Mouse (Mus musculus): Measurements from ENCODE around the gene Trp53rka. TPM values are rescaled to one million over a fixed set of nuclear protein-coding genes. Genes with fewer than 3 reads are reported as not detected.

The Trp53rka gene
- total RNA-seq (2014; rRNA removed) (39.7 and 41.2 TPM in 2 replicates), polyA plus RNA-seq (2015; fragmentation: Nextera tagmentation; extraction: Ambion mirVana) (35.0 and 35.7 TPM in 2 replicates)

DNA sequence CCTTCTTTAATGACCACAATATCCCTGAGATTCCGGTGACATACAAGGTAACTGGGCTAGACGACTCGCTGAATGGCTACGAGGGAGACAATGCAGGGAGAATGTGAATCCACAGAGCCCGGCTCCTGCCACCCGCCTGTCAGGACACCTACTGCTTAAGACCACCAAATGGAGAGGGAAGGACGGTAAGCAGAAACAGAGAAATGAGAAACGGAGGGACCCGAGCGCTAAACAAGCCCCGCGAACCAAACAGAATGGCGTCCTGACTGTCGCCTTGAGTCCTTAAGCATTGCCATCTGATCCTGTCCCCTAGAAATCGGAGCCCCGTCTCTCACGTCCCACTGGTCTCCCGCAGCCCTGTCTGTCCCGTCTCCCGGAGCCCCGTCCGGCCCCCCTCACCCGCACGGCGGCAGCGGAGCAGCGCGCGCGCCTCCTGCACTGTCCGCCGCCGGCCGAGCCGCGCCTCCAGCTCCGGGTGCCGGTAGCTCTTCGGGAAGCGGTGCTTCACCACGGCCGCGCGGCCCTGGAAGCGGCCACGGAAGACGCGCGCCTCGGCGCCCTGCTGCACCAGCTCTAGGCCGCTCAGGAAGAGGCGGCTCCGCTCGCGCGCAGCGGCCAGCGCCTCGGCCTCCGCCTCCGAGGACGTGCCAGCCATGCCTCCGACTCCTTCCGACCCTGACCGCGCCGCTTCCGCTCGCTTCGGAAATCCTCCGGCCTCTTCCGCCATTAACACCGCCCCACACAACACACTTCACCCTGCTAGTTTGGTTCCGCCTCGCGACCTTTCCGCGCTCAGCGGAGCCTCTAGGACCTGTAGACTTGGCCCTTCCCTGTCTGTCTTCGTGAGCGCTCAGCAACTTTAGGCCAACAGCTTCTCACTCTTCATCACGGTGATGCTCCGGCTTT is at the start of gene Trp53rka:
Gene Trp53rka, minus strand, starts transcription at position 677 of the 906 bp plus-strand sequence.
- peak; percentile 90 for ATAC-seq
- DNase-seq (ENCODE audit: low spot score): peak; percentile 90
- Histone ChIP-seq H3K9me3 (ENCODE audit: low read length) (no peaks in the 10 kb centered on the region), H3K4me2 (ENCODE audit: low read depth, low read length) (peak within 1 kb of the TSS; percentile 87), H3K4me3 (ENCODE audit: low read length) (peak within 1 kb of the TSS; percentile 67), H3K27ac (peak within 1 kb of the TSS; percentile 89), H3K36me3 (ENCODE audit: insufficient read depth, low read length) (peaks cover 19% of the 10 kb centered on the region; the same call in 1 of the 2 replicates), H3K4me1 (ENCODE audit: insufficient read depth, low read length) (peaks cover 3% of the 10 kb centered on the region; the same call in 1 of the 2 replicates), H3K9ac (replicated peaks; ENCODE audit: low read length) (peak within 1 kb of the TSS; percentile 83), H3K27me3 (ENCODE audit: insufficient read depth, low read length) (no peaks in the 10 kb centered on the region)
- WGBS: under 1% methylated on average over 66 of the region's 84 CpGs
- TF ChIP-seq CTCF (IDR thresholded peaks at IDR 0.05; ENCODE audit: low read depth): no peak

DNA sequence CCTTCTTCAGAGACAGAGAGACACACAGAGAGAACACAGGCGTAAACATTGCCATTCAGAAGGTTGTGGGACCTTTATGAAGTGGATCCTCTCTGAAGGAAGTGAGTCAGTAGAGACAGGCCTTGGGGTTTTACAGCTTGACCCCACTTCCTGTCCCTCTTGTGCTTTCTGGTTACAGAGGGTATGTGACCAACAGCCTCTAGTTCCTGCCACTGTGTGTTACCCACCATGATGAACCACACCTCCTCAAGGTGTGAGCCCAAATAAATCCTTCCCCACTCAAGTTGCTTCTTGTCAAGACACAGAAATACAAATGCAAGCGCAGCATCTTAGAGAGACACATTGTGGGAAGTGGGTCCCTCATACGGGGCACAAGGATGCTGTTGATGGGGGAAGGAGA is 47.9 kb upstream of the Trp53rka start:
- Histone ChIP-seq H3K9me3 (ENCODE audit: low read length) (no peaks in the 10 kb centered on the region), H3K4me1 (ENCODE audit: insufficient read depth, low read length) (no peaks in the 10 kb centered on the region), H3K4me3 (ENCODE audit: low read length) (no peak overlapping the region), H3K27ac (no peak overlapping the region), H3K36me3 (ENCODE audit: insufficient read depth, low read length) (no peaks in the 10 kb centered on the region), H3K27me3 (ENCODE audit: insufficient read depth, low read length) (no peaks in the 10 kb centered on the region), H3K4me2 (ENCODE audit: low read depth, low read length) (no peak overlapping the region), H3K9ac (replicated peaks; ENCODE audit: low read length) (no peak overlapping the region)
- WGBS: 91% methylated on average over 3 of the region's 3 CpGs
- no peak for TF ChIP-seq CTCF (IDR thresholded peaks at IDR 0.05; ENCODE audit: low read depth)
- no peak for ATAC-seq
- DNase-seq (ENCODE audit: low spot score): no peak

DNA sequence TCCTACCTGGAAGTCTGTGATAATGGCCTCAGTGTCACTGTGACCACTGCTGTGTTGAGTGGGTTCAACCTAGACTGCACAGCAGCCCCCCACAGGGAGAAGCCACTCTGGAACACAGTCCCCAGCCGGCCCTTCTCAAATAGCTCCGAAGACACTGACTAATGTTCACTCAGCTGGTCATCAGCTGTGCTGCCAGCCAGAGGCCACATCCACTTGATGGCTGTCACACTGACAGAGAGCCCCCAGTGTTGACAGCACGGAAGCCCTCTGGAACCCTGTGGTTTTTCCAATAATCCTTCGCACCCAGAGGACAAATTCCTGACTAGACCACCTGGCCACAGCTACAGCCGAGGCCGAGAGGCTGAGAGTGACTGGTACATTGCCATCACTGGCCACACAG is 40.7 kb upstream of the Trp53rka start:
- H3K4me3 ChIP-seq (ENCODE audit: low read length): no peak overlapping the region
- H3K9me3 ChIP-seq (ENCODE audit: low read length): no peaks in the 10 kb centered on the region
- no peak overlapping the region for H3K27ac ChIP-seq
- H3K36me3 ChIP-seq (ENCODE audit: insufficient read depth, low read length): no peaks in the 10 kb centered on the region
- no peak for TF ChIP-seq CTCF (IDR thresholded peaks at IDR 0.05; ENCODE audit: low read depth)
- ATAC-seq (no peak), DNase-seq (ENCODE audit: low spot score) (no peak)
- H3K4me1 ChIP-seq (ENCODE audit: insufficient read depth, low read length): no peaks in the 10 kb centered on the region
- H3K4me2 ChIP-seq (ENCODE audit: low read depth, low read length): no peak overlapping the region
- 33% methylated on average over 6 of the region's 6 CpGs for WGBS
- H3K9ac ChIP-seq (replicated peaks; ENCODE audit: low read length): no peak overlapping the region
- H3K27me3 ChIP-seq (ENCODE audit: insufficient read depth, low read length): no peaks in the 10 kb centered on the region

DNA sequence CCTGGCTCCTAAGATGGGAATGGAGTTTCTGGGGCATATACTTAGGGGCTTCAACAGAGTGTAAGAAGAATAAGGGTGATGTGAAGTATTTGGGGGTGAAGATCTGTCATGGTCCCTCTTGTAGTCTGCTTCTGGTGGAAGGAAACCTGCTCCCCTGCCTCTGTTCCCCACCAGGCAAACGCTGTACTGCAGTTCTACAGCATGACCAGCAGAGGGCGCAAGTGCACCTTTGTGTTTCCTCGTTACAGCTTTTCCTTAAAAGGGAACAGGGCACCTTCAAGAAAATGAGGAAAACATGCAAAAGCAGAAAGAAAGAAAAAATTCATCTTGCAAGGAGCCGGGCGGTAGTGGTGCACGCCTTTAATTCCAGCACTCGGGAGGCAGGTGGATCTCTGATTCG is 36.0 kb upstream of the Trp53rka start:
- H3K4me2 ChIP-seq (ENCODE audit: low read depth, low read length): no peak overlapping the region
- H3K4me1 ChIP-seq (ENCODE audit: insufficient read depth, low read length): no peaks in the 10 kb centered on the region
- no peak for ATAC-seq
- 16% methylated on average over 8 of the region's 8 CpGs for WGBS
- H3K27me3 ChIP-seq (ENCODE audit: insufficient read depth, low read length): no peaks in the 10 kb centered on the region
- no peak overlapping the region for H3K9ac ChIP-seq (replicated peaks; ENCODE audit: low read length)
- H3K4me3 ChIP-seq (ENCODE audit: low read length): no peak overlapping the region
- H3K36me3 ChIP-seq (ENCODE audit: insufficient read depth, low read length): no peaks in the 10 kb centered on the region
- H3K27ac ChIP-seq: no peak overlapping the region
- DNase-seq (ENCODE audit: low spot score): peak; percentile 83
- TF ChIP-seq CTCF (IDR thresholded peaks at IDR 0.05; ENCODE audit: low read depth): peak; percentile 100
- H3K9me3 ChIP-seq (ENCODE audit: low read length): no peaks in the 10 kb centered on the region

DNA sequence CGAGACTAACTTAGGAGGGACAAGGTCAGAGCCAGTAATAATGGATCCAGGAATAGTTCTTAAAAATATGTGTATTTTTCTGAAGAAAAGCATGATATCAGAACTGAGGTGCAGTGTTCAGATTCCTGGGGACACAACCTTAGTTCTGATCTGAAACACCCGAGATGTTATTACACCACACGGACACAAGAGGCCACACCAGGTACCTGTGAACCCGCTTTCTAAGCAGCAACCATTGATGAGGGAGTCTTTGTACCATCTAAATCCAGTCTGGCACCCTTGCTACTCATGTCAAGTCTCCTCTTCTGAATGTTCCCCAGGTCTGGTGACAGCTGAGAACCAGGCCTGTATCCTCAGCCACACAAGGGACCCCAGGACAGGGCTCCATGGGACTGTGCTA is 32.5 kb upstream of the Trp53rka start:
- Histone ChIP-seq H3K27me3 (ENCODE audit: insufficient read depth, low read length) (no peaks in the 10 kb centered on the region), H3K9ac (replicated peaks; ENCODE audit: low read length) (no peak overlapping the region), H3K27ac (no peak overlapping the region), H3K4me2 (ENCODE audit: low read depth, low read length) (no peak overlapping the region), H3K4me3 (ENCODE audit: low read length) (no peak overlapping the region), H3K36me3 (ENCODE audit: insufficient read depth, low read length) (no peaks in the 10 kb centered on the region), H3K9me3 (ENCODE audit: low read length) (no peaks in the 10 kb centered on the region), H3K4me1 (ENCODE audit: insufficient read depth, low read length) (no peaks in the 10 kb centered on the region)
- ATAC-seq: no peak
- peak; percentile 47 for DNase-seq (ENCODE audit: low spot score)
- peak; percentile 57 for TF ChIP-seq CTCF (IDR thresholded peaks at IDR 0.05; ENCODE audit: low read depth)
- 55% methylated on average over 4 of the region's 4 CpGs for WGBS

DNA sequence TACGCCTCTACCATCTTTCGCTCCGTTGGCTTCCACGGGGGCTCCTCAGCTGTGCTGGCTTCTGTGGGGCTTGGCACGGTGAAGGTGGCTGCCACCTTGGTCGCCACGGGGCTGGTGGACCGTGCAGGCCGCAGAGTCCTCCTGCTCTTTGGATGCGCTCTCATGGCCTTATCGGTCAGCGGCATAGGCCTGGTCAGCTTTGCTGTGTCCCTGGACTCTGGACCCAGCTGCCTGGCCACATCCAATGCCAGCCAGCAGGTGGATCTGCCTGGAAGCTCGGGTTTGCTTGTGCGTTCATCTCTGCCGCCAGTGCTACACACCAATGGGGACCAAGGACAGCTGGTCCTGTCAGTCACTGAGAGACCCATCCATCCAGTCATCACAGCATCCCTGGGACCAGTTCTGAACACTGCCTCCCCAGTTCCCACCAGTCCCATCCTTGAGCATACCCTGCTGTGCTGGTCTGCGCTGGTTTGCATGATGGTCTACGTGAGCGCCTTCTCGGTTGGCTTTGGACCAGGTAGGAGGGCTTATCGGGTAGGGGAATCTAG is 22.1 kb upstream of the Trp53rka start:
- ATAC-seq (no peak), DNase-seq (ENCODE audit: low spot score) (no peak)
- H3K27me3 ChIP-seq (ENCODE audit: insufficient read depth, low read length): no peaks in the 10 kb centered on the region
- no peak overlapping the region for H3K4me2 ChIP-seq (ENCODE audit: low read depth, low read length)
- no peak overlapping the region for H3K9ac ChIP-seq (replicated peaks; ENCODE audit: low read length)
- H3K9me3 ChIP-seq (ENCODE audit: low read length): no peaks in the 10 kb centered on the region
- 90% methylated on average over 20 of the region's 20 CpGs for WGBS
- no peaks in the 10 kb centered on the region for H3K36me3 ChIP-seq (ENCODE audit: insufficient read depth, low read length)
- H3K4me1 ChIP-seq (ENCODE audit: insufficient read depth, low read length): peaks cover 13% of the 10 kb centered on the region; the same call in 1 of the 2 replicates
- no peak for TF ChIP-seq CTCF (IDR thresholded peaks at IDR 0.05; ENCODE audit: low read depth)
- no peak overlapping the region for H3K4me3 ChIP-seq (ENCODE audit: low read length)
- H3K27ac ChIP-seq: no peak overlapping the region

All from hindbrain, postnatal 0 days (tissue).